Mouse (Mus musculus) brain, embryonic 14.5 days (tissue): Measurements from ENCODE around the gene Glo1.

Experiments
- CTCF ChIP-seq: fragments of 200-500 bp; IDR thresholded peaks from 2 replicates; pipeline ENCODE4 v1.5.1; 2012; ENCODE audit warnings: inconsistent platforms, mild to moderate bottlenecking, moderate library complexity, borderline replicate concordance; ENCODE audit not compliant: insufficient read depth, insufficient read length; ENCODE audit errors: extremely low read depth
- POLR2A ChIP-seq: fragments of 200-500 bp; IDR thresholded peaks from 2 replicates; pipeline ENCODE4 v1.6.1; 2012; ENCODE audit warnings: mild to moderate bottlenecking, inconsistent platforms, borderline replicate concordance; ENCODE audit not compliant: poor library complexity, insufficient read depth, insufficient read length, severe bottlenecking; ENCODE audit errors: extremely low read depth

GRCm38 (mm10) chr17:30607909-30608495, 18.7 kb downstream of the Glo1 start:
- TF ChIP-seq CTCF (no peak), POLR2A (no peak)
